Mouse (Mus musculus) midbrain, embryonic 13.5 days (tissue): ENCODE results near the gene Swap70. TPM values are rescaled to one million over a fixed set of nuclear protein-coding genes. Genes with fewer than 3 reads are reported as not detected.
A peak's percentile ranks its signal among the peaks of the same experiment; 100 is the strongest.

ENCODE experiments used
- ATAC-seq: fragments of 200-750 bp; cut with Nextera tagmentation; 2 replicates; pipeline ENCODE4 v1.8.0; 2017; ENCODE audit warnings: mild to moderate bottlenecking, moderate TSS enrichment, moderate library complexity
- H3K27ac ChIP-seq: fragments of 300-500 bp; sonication (generic); 2 replicates; pipeline ENCODE4 v1.5.1; 2015; ENCODE audit warnings: inconsistent platforms, mild to moderate bottlenecking, moderate library complexity
- H3K27me3 ChIP-seq: fragments of 300-500 bp; sonication (generic); 2 replicates; pipeline ENCODE4 v1.6.1; 2015; ENCODE audit warnings: mild to moderate bottlenecking, inconsistent platforms
- H3K36me3 ChIP-seq: fragments of 300-500 bp; sonication (generic); 2 replicates; pipeline ENCODE4 v1.6.1; 2015; ENCODE audit warnings: mild to moderate bottlenecking, inconsistent platforms
- H3K4me1 ChIP-seq: fragments of 300-500 bp; sonication (generic); replicated peaks from 2 replicates; pipeline ENCODE4 v1.6.1; 2015; ENCODE audit warnings: inconsistent platforms
- H3K4me2 ChIP-seq: fragments of 300-500 bp; sonication (generic); replicated peaks from 2 replicates; pipeline ENCODE4 v1.6.1; 2015; ENCODE audit warnings: moderate library complexity, mild to moderate bottlenecking, inconsistent platforms
- H3K4me3 ChIP-seq: fragments of 300-500 bp; sonication (generic); replicated peaks from 2 replicates; pipeline ENCODE4 v1.5.1; 2015; ENCODE audit warnings: mild to moderate bottlenecking, inconsistent platforms
- H3K9ac ChIP-seq: fragments of 300-500 bp; sonication (generic); replicated peaks from 2 replicates; pipeline ENCODE4 v1.6.1; 2015; ENCODE audit warnings: mild to moderate bottlenecking, inconsistent platforms
- H3K9me3 ChIP-seq: fragments of 300-500 bp; sonication (generic); 2 replicates; pipeline ENCODE4 v1.6.1; 2016; ENCODE audit warnings: mild to moderate bottlenecking, inconsistent platforms
- WGBS: fragments of 180-500 bp; shearing (Covaris S2); methylation state at CpG from one replicate; pipeline ENCODE4 v1.1.7; 2015; 5-methylcytosine and 5-hydroxymethylcytosine counted together
- polyA plus RNA-seq: library from polyadenylated mRNA; unstranded; fragments of >200 nt; fragmentation: Nextera tagmentation; extraction: Ambion mirVana; gene quantifications from 2 replicates; pipeline ENCODE4 v1.2.1, GENCODE M21; 2015

Gene Swap70
- 10.2 TPM in 2 replicates for polyA plus RNA-seq

- ATAC-seq, result peak; percentile 99
- no peaks in the 10 kb centered on the region for H3K9me3 ChIP-seq
- WGBS, result under 1% methylated on average over 72 of the region's 73 CpGs
- H3K27ac ChIP-seq, result no peak within 1 kb of the TSS; the same call in 1 of the 2 replicates
- H3K9ac ChIP-seq, result peak within 1 kb of the TSS; percentile 69
- H3K4me3 ChIP-seq, result peak within 1 kb of the TSS; percentile 59
- H3K4me2 ChIP-seq, result peak within 1 kb of the TSS; percentile 71
- 0 out of 2 replicates have a peak, but pooled peaks cover 5% of the 10 kb centered on the region for H3K27me3 ChIP-seq
- H3K36me3 ChIP-seq, result no peaks in the 10 kb centered on the region
- H3K4me1 ChIP-seq, result peaks cover 12% of the 10 kb centered on the region
Observed at GRCm38 (mm10) chr7:110221586-110222481, at the start of gene Swap70. TSS of gene Swap70 (plus strand) at chr7:110221711.

GRCm38 (mm10) chr7:110179208-110179607 is 42.3 kb upstream of the Swap70 start:
- Histone ChIP-seq H3K36me3 (no peaks in the 10 kb centered on the region), H3K4me1 (no peaks in the 10 kb centered on the region), H3K9ac (no peak overlapping the region), H3K27ac (no peak overlapping the region), H3K27me3 (no peaks in the 10 kb centered on the region), H3K9me3 (no peaks in the 10 kb centered on the region), H3K4me2 (no peak overlapping the region), H3K4me3 (no peak overlapping the region)
- 89% methylated on average over 7 of the region's 7 CpGs for WGBS
- no peak for ATAC-seq

- Histone ChIP-seq H3K27me3 (no peaks in the 10 kb centered on the region), H3K36me3 (no peaks in the 10 kb centered on the region)
Observed at GRCm38 (mm10) chr7:110180613-110181012, 40.9 kb upstream of the Swap70 start.

GRCm38 (mm10) chr7:110181446-110181845 is 40.1 kb upstream of the Swap70 start:
- H3K9ac ChIP-seq, result no peak overlapping the region
- no peaks in the 10 kb centered on the region for H3K36me3 ChIP-seq
- no peaks in the 10 kb centered on the region for H3K4me1 ChIP-seq
- H3K27me3 ChIP-seq, result no peaks in the 10 kb centered on the region
- no peaks in the 10 kb centered on the region for H3K9me3 ChIP-seq
- H3K4me2 ChIP-seq, result no peak overlapping the region
- 68% methylated on average over 8 of the region's 8 CpGs for WGBS
- no peak overlapping the region for H3K27ac ChIP-seq
- H3K4me3 ChIP-seq, result no peak overlapping the region
- no peak for ATAC-seq

More at GRCm38 (mm10) chr7:110180613-110181012, 40.9 kb upstream of the Swap70 start:
- Histone ChIP-seq H3K27ac (no peak overlapping the region), H3K9me3 (no peaks in the 10 kb centered on the region), H3K4me1 (no peaks in the 10 kb centered on the region), H3K4me3 (no peak overlapping the region), H3K9ac (no peak overlapping the region), H3K4me2 (no peak overlapping the region)
- ATAC-seq, result no peak

- Histone ChIP-seq H3K4me3 (no peak overlapping the region), H3K4me1 (no peaks in the 10 kb centered on the region), H3K36me3 (no peaks in the 10 kb centered on the region), H3K4me2 (no peak overlapping the region), H3K27ac (no peak overlapping the region), H3K27me3 (no peaks in the 10 kb centered on the region), H3K9ac (no peak overlapping the region), H3K9me3 (no peaks in the 10 kb centered on the region)
- no peak for ATAC-seq
- WGBS, result 89% methylated on average over 3 of the region's 3 CpGs
Observed at GRCm38 (mm10) chr7:110184608-110185007, 36.9 kb upstream of the Swap70 start.

- H3K4me3 ChIP-seq, result no peak overlapping the region
- no peak overlapping the region for H3K9ac ChIP-seq
- no peak for ATAC-seq
- 67% methylated on average over 7 of the region's 7 CpGs for WGBS
- H3K4me1 ChIP-seq, result no peaks in the 10 kb centered on the region
- H3K4me2 ChIP-seq, result no peak overlapping the region
- no peak overlapping the region for H3K27ac ChIP-seq
- no peaks in the 10 kb centered on the region for H3K9me3 ChIP-seq
- no peaks in the 10 kb centered on the region for H3K36me3 ChIP-seq
- H3K27me3 ChIP-seq, result no peaks in the 10 kb centered on the region
Observed at GRCm38 (mm10) chr7:110189951-110190350, 31.6 kb upstream of the Swap70 start.

GRCm38 (mm10) chr7:110193186-110193585 is 28.3 kb upstream of the Swap70 start:
- ATAC-seq, result no peak

GRCm38 (mm10) chr7:110197176-110197575 is 24.3 kb upstream of the Swap70 start:
- Histone ChIP-seq H3K9me3 (no peaks in the 10 kb centered on the region), H3K27me3 (no peaks in the 10 kb centered on the region), H3K36me3 (no peaks in the 10 kb centered on the region), H3K4me3 (no peak overlapping the region), H3K27ac (no peak overlapping the region), H3K4me1 (no peaks in the 10 kb centered on the region), H3K4me2 (no peak overlapping the region), H3K9ac (no peak overlapping the region)
- ATAC-seq, result no peak
- 90% methylated on average over 7 of the region's 7 CpGs for WGBS

More at GRCm38 (mm10) chr7:110193186-110193585, 28.3 kb upstream of the Swap70 start:
- Histone ChIP-seq H3K9ac (no peak overlapping the region), H3K27ac (no peak overlapping the region), H3K4me1 (no peaks in the 10 kb centered on the region), H3K27me3 (no peaks in the 10 kb centered on the region), H3K9me3 (no peaks in the 10 kb centered on the region), H3K36me3 (no peaks in the 10 kb centered on the region), H3K4me2 (no peak overlapping the region), H3K4me3 (no peak overlapping the region)
- 90% methylated on average over 3 of the region's 3 CpGs for WGBS

GRCm38 (mm10) chr7:110201933-110202332 is 19.6 kb upstream of the Swap70 start:
- Histone ChIP-seq H3K9me3 (0 out of 2 replicates have a peak, but pooled peaks cover 3% of the 10 kb centered on the region), H3K27me3 (no peaks in the 10 kb centered on the region), H3K4me2 (no peak overlapping the region), H3K27ac (no peak overlapping the region), H3K36me3 (no peaks in the 10 kb centered on the region; the same call in 1 of the 2 replicates), H3K4me3 (no peak overlapping the region), H3K4me1 (no peaks in the 10 kb centered on the region), H3K9ac (no peak overlapping the region)
- no peak for ATAC-seq
- 94% methylated on average over 6 of the region's 6 CpGs for WGBS

GRCm38 (mm10) chr7:110204208-110204607 is 17.3 kb upstream of the Swap70 start:
- Histone ChIP-seq H3K4me3 (no peak overlapping the region), H3K4me1 (no peaks in the 10 kb centered on the region), H3K4me2 (no peak overlapping the region), H3K27me3 (no peaks in the 10 kb centered on the region), H3K27ac (no peak overlapping the region), H3K9me3 (peaks cover 7% of the 10 kb centered on the region; the same call in 1 of the 2 replicates), H3K9ac (no peak overlapping the region), H3K36me3 (peaks cover 2% of the 10 kb centered on the region; the same call in 1 of the 2 replicates)
- ATAC-seq, result no peak
- 92% methylated on average over 4 of the region's 4 CpGs for WGBS

GRCm38 (mm10) chr7:110208341-110208740 is 13.2 kb upstream of the Swap70 start:
- peaks cover 2% of the 10 kb centered on the region; the same call in 1 of the 2 replicates for H3K36me3 ChIP-seq
- H3K4me1 ChIP-seq, result no peaks in the 10 kb centered on the region
- H3K27ac ChIP-seq, result no peak overlapping the region
- 90% methylated on average over 6 of the region's 6 CpGs for WGBS
- H3K4me3 ChIP-seq, result no peak overlapping the region
- H3K9me3 ChIP-seq, result peaks cover 7% of the 10 kb centered on the region; the same call in 1 of the 2 replicates
- no peaks in the 10 kb centered on the region for H3K27me3 ChIP-seq
- ATAC-seq, result no peak
- no peak overlapping the region for H3K4me2 ChIP-seq
- H3K9ac ChIP-seq, result no peak overlapping the region

GRCm38 (mm10) chr7:110209422-110209821 is 12.1 kb upstream of the Swap70 start:
- Histone ChIP-seq H3K36me3 (peaks cover 2% of the 10 kb centered on the region; the same call in 1 of the 2 replicates), H3K4me1 (no peaks in the 10 kb centered on the region), H3K4me2 (no peak overlapping the region), H3K4me3 (no peak overlapping the region), H3K27me3 (no peaks in the 10 kb centered on the region), H3K9ac (no peak overlapping the region), H3K9me3 (peaks cover 7% of the 10 kb centered on the region; the same call in 1 of the 2 replicates), H3K27ac (no peak overlapping the region)
- ATAC-seq, result no peak
- WGBS, result 87% methylated on average over 6 of the region's 6 CpGs
